Mouse (Mus musculus): Measurements from ENCODE around the gene Ctf1. TPM values are rescaled to one million over a fixed set of nuclear protein-coding genes. Genes with fewer than 3 reads are reported as not detected.
A peak's percentile ranks its signal among the peaks of the same experiment; 100 is the strongest.

Ctf1 gene
- 1 to 10 TPM; 4.6 to 7.5 TPM for total RNA-seq (2021)

DNA sequence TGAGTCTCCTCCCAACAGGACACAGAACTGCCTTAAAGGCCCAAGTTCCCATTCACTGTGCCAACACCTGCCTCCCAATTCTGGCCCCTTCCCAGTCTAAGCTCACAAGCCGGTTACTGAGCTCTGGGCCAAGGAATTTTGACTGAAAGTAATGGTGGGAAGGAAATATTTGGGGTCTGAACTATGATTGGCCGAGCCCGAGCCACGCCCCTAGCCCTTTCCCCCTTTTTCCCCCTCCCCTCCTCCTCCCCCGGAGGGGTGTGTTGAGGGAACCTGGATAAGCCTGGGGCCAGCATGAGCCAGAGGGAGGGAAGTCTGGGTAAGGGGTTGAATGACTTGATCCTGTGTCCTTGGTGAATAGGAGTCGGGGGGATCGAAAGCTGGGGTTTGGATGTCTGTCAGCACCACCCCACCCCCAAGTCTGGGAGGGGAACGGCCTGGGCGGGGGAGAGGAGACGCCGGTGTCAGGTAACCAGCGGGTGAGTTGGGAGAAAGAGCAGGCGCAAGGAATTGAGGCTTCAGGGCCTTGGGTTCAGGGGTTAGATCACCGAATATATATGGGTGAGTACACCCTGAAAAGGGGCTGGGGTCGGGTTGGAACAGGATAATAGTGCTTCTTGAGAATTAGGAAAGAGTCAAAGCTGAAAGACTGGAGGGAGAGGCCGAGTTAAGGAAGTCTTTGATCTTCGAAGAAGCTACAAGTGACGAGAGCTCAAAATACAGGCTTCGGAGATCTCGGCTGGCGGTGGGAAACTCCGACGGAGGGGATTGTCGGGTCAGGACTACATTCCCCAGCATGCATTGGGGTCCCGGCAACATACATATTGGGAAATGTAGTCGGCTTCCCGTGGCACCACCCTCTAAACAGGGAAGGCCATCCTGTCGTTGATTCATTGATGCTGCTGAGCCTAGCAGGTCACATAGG, at the start of gene Ctf1:
TSS of gene Ctf1 (plus strand) at position 276 of the 925 bp plus-strand sequence.
- intact Hi-C loops (cut with DNase I): no loop called here
- peak; percentile 86 to 87 for DNase-seq

- no peak for DNase-seq
- intact Hi-C loops (cut with DNase I): no loop called here
Measured at GRCm38 (mm10) chr7:127662926-127663325, 49.6 kb upstream of the Ctf1 start.

DNA sequence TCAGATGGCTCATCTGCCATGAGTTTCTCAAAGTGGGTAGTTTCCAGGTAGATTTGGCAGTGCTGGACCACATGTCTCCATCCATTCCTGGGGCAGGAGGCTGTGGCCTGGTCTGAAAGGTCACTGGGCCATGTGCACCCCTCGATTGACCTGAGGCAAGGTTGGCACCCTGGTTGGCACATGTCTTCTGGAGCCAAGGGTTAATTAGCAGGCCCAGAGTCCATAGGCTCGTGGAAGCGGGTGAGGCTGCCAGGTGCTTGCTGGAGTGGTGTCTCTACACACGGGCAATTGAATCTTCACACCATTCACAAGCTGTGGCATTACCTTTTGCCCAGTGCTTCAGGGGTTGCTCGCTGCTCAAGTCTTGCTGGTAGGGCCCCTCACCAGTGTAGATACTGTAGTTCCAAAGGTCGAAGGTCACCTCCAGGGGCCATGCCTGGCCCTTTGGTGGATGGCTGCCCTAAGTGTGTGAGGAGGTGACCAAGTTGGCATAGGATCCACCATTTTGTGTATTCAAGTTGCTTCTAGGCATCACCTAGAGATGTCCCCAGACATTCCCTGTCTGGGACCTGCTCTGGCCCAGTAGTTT, 46.4 kb upstream of the Ctf1 start:
- intact Hi-C loops (cut with DNase I): no loop called here

DNA sequence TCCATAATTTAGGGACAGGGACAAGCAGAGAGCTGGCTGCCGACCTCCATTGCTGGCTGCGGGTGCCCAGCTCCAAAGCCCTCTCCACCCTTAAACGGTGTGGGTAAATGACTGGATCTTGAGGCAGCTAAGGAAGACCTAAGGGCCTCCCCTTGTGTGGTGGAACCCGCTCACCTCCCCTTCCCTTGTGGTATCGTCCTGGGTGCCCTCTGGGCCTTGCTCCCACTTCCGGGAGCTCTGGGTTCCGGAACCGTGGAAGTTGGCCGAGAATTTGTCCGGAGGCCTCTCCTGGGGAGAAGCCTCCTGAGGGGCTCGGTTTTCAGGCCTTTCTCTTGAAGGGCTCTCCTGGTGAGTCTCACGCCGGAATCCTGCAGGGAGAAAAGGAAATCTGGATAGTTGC, 45.9 kb upstream of the Ctf1 start:
- no peak for DNase-seq
- intact Hi-C loops (cut with DNase I): no loop called here

More for the DNA sequence above, 46.4 kb upstream of the Ctf1 start:
- no peak for DNase-seq

DNA sequence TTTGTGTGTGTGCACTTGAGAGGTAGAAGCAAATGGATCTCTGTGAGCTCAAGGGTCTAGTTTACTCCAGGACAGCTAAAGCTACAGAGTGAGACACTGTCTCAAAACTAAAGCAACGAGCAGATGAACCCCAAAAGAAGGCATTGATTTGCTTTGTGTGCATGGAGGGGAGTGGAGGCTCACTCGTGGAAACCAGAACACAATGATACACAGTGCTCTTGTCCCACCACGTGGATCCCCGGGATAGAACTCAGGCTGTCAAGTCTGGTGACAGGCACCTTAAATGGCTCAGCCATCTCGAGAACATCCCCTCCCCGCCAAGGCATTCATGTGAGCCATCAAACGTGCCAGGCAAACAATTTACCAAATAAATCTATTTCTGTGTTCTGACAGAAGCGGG, 45.4 kb upstream of the Ctf1 start:
- DNase-seq: no peak
- intact Hi-C loops (cut with DNase I): no loop called here

- DNase-seq: no peak
- intact Hi-C loops (cut with DNase I): no loop called here
Measured at GRCm38 (mm10) chr7:127671880-127672774, 40.4 kb upstream of the Ctf1 start.

DNA sequence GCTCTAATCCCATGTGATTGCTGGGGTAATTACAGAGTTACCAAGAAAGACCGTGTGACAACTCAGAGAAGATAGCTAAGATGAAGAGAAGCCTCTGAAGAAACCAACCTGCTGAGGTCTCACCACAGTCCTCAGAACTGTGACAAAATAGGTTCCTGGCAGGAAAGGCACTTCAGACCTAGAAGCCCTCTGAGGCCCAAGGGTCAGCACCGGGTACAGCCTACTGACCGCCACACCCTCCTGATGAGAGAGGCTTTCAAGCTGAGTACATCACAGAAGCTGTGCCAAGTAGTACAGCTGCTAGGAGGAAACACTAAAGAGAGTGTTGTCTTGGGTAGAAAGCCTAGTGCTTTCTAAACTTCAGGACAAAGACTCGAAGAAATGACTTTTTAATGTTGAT, 39.8 kb upstream of the Ctf1 start:
- intact Hi-C loops (cut with DNase I): no loop called here
- DNase-seq: no peak

GRCm38 (mm10) chr7:127674977-127675376, 37.6 kb upstream of the Ctf1 start:
- intact Hi-C loops (cut with DNase I): loop anchor here (1.0 to 5.0 kb wide), 4 partner anchors 16 to 87 kb away; partner anchors contain the start of genes Bcl7c and Fbxl19
- DNase-seq: peak; percentile 87 to 93

DNA sequence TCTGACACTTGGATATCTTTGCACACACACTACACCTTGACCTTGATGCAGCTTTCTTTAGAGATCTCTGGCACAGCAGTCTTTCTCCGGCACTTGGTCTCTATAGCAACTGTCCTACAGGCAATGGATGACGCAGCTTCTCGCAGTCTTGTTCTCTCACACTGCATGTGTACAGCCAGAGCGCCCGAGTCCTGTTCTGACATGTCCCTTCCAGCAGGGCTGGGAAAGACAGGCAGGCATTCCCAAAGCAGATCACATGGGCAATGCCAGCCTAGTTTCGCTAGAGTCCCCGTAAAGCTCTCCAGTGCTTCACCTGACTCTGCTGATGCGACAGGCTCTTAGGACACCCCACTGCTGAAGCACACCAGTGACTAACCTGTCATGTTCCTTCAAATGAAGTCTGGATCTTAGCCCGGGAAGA, 37.1 kb upstream of the Ctf1 start:
- intact Hi-C loops (cut with DNase I): loop anchor here (1.0 to 5.0 kb wide), 4 partner anchors 15 to 87 kb away; partner anchors contain the start of genes Bcl7c and Fbxl19
- no peak for DNase-seq

DNA sequence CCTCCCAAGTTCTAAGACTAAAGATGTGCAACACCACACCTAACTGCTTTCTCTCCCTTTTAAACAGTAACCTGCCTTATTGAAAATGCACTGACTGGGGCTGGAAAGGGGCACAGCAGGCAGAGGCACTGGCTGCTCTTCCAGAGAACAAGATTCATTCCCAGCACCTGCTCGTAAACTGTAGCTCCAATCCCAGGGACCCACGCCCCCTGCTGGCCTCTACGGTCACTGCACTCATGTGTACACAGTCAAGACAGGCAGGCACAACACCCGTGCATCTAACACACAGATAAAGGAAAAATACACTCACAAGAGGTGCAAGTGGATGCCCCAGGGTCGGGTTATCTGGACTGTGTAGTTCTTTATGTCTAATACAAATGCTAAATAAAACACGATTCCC, 35.5 kb upstream of the Ctf1 start:
- peak in 1 of 2 experiments; percentile 62 for DNase-seq
- intact Hi-C loops (cut with DNase I): loop anchor here (5.0 kb wide), 1 partner anchor 85 kb away; no protein-coding TSS in a partner anchor

DNA sequence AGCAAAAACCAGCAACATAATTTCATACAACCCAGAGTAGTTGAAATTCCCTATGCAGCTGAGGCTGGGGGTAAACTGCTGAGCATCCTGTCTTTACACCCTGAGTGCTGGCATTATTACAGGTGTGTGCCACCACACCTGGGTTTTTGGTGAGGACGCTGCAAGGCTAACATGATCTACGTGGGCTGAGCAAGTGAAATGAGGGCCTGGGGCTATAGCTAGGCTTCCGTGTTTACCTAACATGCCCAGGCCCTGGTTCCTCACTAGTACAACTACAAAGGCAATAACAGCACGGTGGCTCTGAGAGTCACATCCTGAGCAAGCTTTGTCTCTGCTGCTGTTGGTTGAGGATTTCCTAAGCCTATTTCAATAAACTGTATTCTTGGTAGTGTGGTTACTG, 34.9 kb upstream of the Ctf1 start:
- DNase-seq: no peak
- intact Hi-C loops (cut with DNase I): loop anchor here (5.0 kb wide), 1 partner anchor 85 kb away; no protein-coding TSS in a partner anchor

DNA sequence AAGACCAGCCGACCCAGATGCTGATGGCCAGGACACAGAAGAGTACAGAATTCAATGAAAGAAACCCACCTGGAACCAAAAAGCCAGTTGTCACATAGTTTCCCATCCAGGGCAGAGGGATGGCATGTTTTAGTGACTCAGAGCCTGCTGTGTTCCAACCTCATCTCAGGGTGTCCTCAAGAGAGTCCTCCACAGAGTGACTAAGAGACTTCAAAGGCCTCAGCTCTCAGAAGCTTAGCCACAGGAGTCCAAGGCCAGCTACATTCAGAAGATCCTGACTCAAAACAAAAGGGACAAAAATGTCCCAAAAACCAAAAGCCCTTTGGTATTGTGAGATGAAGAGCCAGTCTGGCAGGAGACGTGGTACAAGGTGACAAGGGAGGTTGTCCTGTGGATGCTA, 33.7 kb upstream of the Ctf1 start:
- intact Hi-C loops (cut with DNase I): loop anchor here (5.0 kb wide), 1 partner anchor 83 kb away; no protein-coding TSS in a partner anchor
- DNase-seq: no peak

DNA sequence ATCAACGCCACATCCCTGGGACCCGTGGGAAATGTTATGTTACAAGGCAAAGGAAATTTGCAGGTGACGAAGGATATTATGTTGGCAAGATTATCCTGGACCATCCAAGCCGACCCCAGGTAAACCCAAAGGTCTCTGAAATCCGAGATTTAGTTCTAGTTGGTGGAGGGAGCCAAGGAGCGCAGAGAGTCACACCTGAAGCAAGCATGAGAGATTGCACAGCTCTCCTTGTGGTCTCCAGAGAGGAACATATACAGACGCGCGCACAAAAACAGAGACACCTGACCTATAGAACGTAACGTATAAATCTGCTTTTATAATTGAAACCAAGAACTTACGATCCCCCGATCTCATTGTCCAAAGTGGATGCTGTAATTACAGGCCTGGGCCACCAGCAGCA, 32.0 kb upstream of the Ctf1 start:
- DNase-seq: no peak
- intact Hi-C loops (cut with DNase I): no loop called here

GRCm38 (mm10) chr7:127681888-127682553, 30.5 kb upstream of the Ctf1 start:
- intact Hi-C loops (cut with DNase I): no loop called here
- DNase-seq: no peak

- intact Hi-C loops (cut with DNase I): no loop called here
Measured at GRCm38 (mm10) chr7:127685304-127686018, 27.1 kb upstream of the Ctf1 start.

DNA sequence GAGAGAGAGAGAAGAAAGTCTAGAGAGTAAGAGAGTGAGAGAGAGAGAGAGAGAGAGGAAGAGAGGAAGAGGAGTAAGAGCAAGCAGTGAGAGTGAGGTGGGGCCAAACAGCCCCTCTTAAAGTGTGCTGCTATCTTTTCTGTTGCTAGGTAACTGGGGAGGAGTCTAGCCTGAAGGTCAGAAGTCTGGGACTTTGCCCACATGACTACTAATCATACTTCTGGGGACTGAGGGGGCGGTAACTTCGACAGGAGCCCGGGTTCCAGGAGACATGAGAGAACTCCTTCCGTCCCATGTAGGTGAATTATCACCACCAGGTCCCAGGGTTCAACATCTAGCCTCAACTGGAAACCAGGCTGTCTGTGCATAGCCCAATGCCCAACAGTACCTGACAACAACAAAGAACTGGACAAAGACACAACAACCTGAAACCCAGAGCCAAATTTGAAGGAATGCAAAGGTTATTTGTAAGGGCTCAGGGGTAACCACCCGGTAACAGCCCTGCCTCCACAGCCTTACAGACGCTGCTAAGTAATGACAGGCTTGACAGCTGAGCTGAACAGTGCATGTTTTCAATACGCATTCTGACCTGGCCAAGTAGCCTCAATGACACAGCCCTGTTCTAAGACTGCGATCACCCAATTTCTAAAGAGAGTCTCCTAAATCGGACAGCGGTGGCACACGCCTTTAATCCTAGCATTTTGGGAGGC, 25.6 kb upstream of the Ctf1 start:
- intact Hi-C loops (cut with DNase I): no loop called here
- no peak for DNase-seq

More at GRCm38 (mm10) chr7:127685304-127686018, 27.1 kb upstream of the Ctf1 start:
- peak in 1 of 2 experiments; percentile 36 for DNase-seq

DNA sequence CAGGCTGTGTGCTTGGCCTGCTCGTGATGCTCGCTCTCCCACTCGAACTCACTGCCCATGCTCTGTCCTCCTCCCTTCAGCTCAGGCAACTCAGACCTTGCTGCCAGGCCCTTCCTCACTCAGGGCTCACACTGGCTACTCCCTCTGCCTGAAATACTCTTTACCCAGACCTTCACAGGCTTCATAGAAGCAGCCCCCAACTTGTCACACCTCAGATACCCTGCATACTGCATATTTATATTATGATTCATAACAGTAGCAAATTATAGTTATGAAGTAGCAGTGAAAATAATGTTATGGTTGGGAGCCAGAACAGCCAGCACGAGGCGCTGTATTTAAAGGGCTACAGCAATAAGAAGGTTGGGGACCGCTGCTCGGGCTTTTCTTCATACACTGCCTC, 23.6 kb upstream of the Ctf1 start:
- no peak for DNase-seq

GRCm38 (mm10) chr7:127689626-127690280, 22.8 kb upstream of the Ctf1 start:
- intact Hi-C loops (cut with DNase I): loop anchor here (2.0 kb wide), 1 partner anchor 15 kb away; no protein-coding TSS in a partner anchor
- no peak for DNase-seq

More for the DNA sequence above, 23.6 kb upstream of the Ctf1 start:
- intact Hi-C loops (cut with DNase I): no loop called here

All from heart, postnatal 10 days (tissue).